23 mouse cellular contexts compared by ENCODE assay signal in the genomic region with DNA sequence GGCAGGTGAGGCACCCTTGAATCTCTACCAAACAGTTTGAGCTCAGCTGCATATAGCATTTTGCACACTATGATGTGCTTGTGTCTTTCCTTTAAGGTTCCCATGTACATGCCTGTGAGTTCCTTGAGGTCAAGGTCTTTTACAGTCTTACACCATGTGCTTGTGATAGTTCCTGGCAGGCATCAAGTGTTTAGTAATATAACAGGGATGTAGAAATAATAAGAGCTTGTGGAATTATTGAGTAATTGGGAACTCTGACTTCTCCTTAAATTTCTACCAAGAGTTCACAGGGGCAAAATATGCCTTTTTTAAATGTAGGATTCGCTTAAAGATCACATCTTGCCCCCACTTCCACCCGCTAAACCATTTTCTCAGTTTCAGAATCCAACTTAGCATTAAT.
"Had no signal": no experiment of that assay in that cellular context is flagged by ENCODE, and none has a peak within 500 bp of the region (broad histone marks: within the 10 kb centered on the region; RNA-seq: fewer than 3 reads in every experiment).

No protein-coding gene starts in this region.

- H3K9me3 ChIP-seq: intestine, embryonic 15.5 days; limb, embryonic 10.5 days; limb, embryonic 13.5 days; midbrain, embryonic 12.5 days; midbrain, embryonic 15.5 days; neural tube, embryonic 12.5 days; neural tube, embryonic 15.5 days had no signal

- H3K4me3 ChIP-seq: intestine, embryonic 15.5 days; limb, embryonic 10.5 days; limb, embryonic 13.5 days; midbrain, embryonic 12.5 days; midbrain, embryonic 15.5 days; neural tube, embryonic 12.5 days; neural tube, embryonic 15.5 days had no signal

- ATAC-seq: intestine, embryonic 15.5 days; liver, postnatal 0 days; midbrain, embryonic 15.5 days had no signal

- H3K27ac ChIP-seq: intestine, embryonic 15.5 days; limb, embryonic 10.5 days; limb, embryonic 13.5 days; liver, embryonic 14.5 days; macrophage; midbrain, embryonic 12.5 days; midbrain, embryonic 15.5 days; neural tube, embryonic 12.5 days; neural tube, embryonic 15.5 days; stomach, postnatal 0 days had no signal

- H3K4me1 ChIP-seq: intestine, embryonic 15.5 days; limb, embryonic 10.5 days; limb, embryonic 13.5 days; midbrain, embryonic 12.5 days; neural tube, embryonic 12.5 days had no signal

- H3K9ac ChIP-seq: intestine, embryonic 15.5 days; limb, embryonic 13.5 days; liver, embryonic 14.5 days; liver, postnatal 0 days; midbrain, embryonic 12.5 days; midbrain, embryonic 15.5 days; neural tube, embryonic 12.5 days; neural tube, embryonic 15.5 days had no signal

- H3K27me3 ChIP-seq: intestine, embryonic 15.5 days; limb, embryonic 13.5 days; midbrain, embryonic 12.5 days; midbrain, embryonic 15.5 days; neural tube, embryonic 12.5 days; neural tube, embryonic 15.5 days had no signal

- DNase-seq: kidney, adult 18-20 months; kidney, adult 9 months; kidney, postnatal 14 days; kidney, postnatal 4 days; layer of hippocampus, adult 9-11 months; liver; liver, postnatal 0 days; right cerebral cortex, adult 18-20 months; right cerebral cortex, postnatal 14 days; right cerebral cortex, postnatal 4 days; thymus, adult 2 months; thymus, postnatal 14 days; thymus, postnatal 4 days had no signal

- H3K36me3 ChIP-seq: intestine, embryonic 15.5 days; limb, embryonic 10.5 days; limb, embryonic 13.5 days; midbrain, embryonic 12.5 days; midbrain, embryonic 15.5 days; neural tube, embryonic 12.5 days; neural tube, embryonic 15.5 days had no signal

- H3K4me2 ChIP-seq: intestine, embryonic 15.5 days; limb, embryonic 13.5 days; midbrain, embryonic 12.5 days; midbrain, embryonic 15.5 days; neural tube, embryonic 12.5 days; neural tube, embryonic 15.5 days had no signal
